Mouse (Mus musculus) spleen, adult 2 months (tissue): ENCODE measurements around the gene Tfap2e.

Source experiments
- CTCF ChIP-seq: fragments of 200-500 bp; IDR thresholded peaks from 2 replicates; pipeline ENCODE4 v1.5.1; 2011; ENCODE audit warnings: mild to moderate bottlenecking, inconsistent platforms; ENCODE audit not compliant: insufficient read depth, insufficient read length, insufficient replicate concordance; ENCODE audit errors: extremely low read depth
- POLR2A ChIP-seq: fragments of 200-500 bp; IDR thresholded peaks from 2 replicates; pipeline ENCODE4 v1.6.1; 2011; ENCODE audit warnings: low read depth, low read length, inconsistent platforms

DNA sequence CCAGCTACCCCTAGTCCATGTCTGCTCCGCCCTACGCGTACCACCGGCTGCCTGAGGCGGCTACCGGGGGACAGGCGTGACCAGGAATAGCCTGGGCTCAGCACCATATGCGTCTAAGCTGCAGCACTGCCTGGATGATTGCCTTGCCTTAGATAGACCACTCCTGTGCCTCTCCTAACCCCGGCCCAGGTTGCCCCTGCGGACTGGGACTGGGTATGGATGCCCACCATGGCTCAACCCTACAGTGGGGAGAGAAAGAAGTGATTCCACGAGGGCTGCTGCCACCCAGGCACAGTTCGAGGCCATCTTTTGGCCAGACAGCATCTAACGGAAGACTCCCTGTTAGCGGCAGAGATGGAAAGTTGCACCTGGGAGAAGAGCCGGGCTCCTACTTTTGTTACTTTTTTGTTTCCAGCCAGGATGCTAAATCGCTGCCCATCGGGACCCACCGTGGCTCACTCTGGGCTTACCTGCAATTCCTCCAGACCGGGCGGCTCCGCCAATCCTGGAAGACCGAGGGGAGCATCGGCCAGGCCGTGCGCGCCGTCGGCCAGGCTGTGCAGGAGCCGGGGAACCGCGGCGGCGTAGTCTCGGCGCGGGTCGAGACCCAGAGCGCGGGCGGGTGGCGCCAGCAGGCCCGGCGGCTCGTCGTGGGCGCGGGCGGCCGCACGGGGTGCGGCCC is 1.2 kb downstream of the Tfap2e start:
- TF ChIP-seq POLR2A (no peak), CTCF (no peak)
